Mouse (Mus musculus): ENCODE measurements at regions not wholly inside any gene's neighbourhood (a gene's known extent, or its start where the extent isn't known, plus 50 kb on each side); places are given as distances from the start of the nearest gene placed in this dataset.
A peak's percentile ranks its signal among the peaks of the same experiment; 100 is the strongest.

- WGBS = 77% methylated on average over 4 of the region's 4 CpGs
- Histone ChIP-seq H3K4me2 (ENCODE audit: low read depth, low read length, poor library complexity, severe bottlenecking) (no peak overlapping the region), H3K36me3 (ENCODE audit: insufficient read depth, low read length) (no peaks in the 10 kb centered on the region), H3K4me3 (ENCODE audit: low read depth, low read length) (no peak overlapping the region), H3K4me1 (ENCODE audit: insufficient read depth, low read length) (no peaks in the 10 kb centered on the region), H3K9ac (replicated peaks; ENCODE audit: low read length, poor library complexity, severe bottlenecking) (no peak overlapping the region), H3K27ac (ENCODE audit: low read depth, low read length) (no peak overlapping the region), H3K9me3 (ENCODE audit: low read length) (no peaks in the 10 kb centered on the region), H3K27me3 (ENCODE audit: insufficient read depth, low read length) (no peaks in the 10 kb centered on the region)
- ATAC-seq (ENCODE audit: low FRiP score) (no peak), DNase-seq (ENCODE audit: low spot score) (peak; percentile 20)
- TF ChIP-seq CTCF (IDR thresholded peaks at IDR 0.05) = no peak
Observed at GRCm38 (mm10) chr14:91658654-91659421, 2231.6 kb downstream of the Pcdh9 start.

DNA sequence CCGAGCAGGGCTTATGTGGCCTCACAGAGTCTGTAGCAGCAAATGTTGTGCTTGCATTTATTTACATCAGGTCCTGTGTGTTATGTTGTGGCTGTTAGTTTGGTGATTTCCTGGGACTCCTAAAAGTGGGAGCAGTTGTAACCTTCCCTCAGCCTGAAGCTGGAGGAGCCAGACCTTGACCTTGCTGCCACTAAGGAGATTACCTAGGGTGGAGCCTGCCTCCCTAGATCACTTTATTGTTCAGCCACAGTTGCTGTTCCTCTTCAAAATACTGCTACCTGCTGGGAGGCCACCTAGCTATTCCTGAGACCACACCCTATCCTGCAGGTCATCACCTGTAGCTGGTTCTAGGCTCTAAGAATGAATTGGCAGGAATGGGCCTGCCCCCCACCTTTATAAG lies 2234.5 kb downstream of the Pcdh9 start:
- Histone ChIP-seq H3K4me3 (ENCODE audit: low read depth, low read length) (no peak overlapping the region), H3K27ac (ENCODE audit: low read depth, low read length) (no peak overlapping the region), H3K9ac (replicated peaks; ENCODE audit: low read length, poor library complexity, severe bottlenecking) (no peak overlapping the region), H3K4me2 (ENCODE audit: low read depth, low read length, poor library complexity, severe bottlenecking) (no peak overlapping the region), H3K9me3 (ENCODE audit: low read length) (no peaks in the 10 kb centered on the region), H3K27me3 (ENCODE audit: insufficient read depth, low read length) (no peaks in the 10 kb centered on the region), H3K4me1 (ENCODE audit: insufficient read depth, low read length) (no peaks in the 10 kb centered on the region), H3K36me3 (ENCODE audit: insufficient read depth, low read length) (no peaks in the 10 kb centered on the region)
- DNase-seq (ENCODE audit: low spot score) (no peak), ATAC-seq (ENCODE audit: low FRiP score) (no peak)
- 88% methylated on average over 1 of the region's 1 CpGs for WGBS
- no peak for TF ChIP-seq CTCF (IDR thresholded peaks at IDR 0.05)

- no peaks in the 10 kb centered on the region for H3K9me3 ChIP-seq (ENCODE audit: low read length)
- TF ChIP-seq CTCF (IDR thresholded peaks at IDR 0.05) = no peak
- H3K36me3 ChIP-seq (ENCODE audit: insufficient read depth, low read length) = no peaks in the 10 kb centered on the region
- H3K9ac ChIP-seq (replicated peaks; ENCODE audit: low read length, poor library complexity, severe bottlenecking) = no peak overlapping the region
- no peak overlapping the region for H3K4me3 ChIP-seq (ENCODE audit: low read depth, low read length)
- no peak overlapping the region for H3K4me2 ChIP-seq (ENCODE audit: low read depth, low read length, poor library complexity, severe bottlenecking)
- no peaks in the 10 kb centered on the region for H3K4me1 ChIP-seq (ENCODE audit: insufficient read depth, low read length)
- WGBS = 79% methylated on average over 6 of the region's 6 CpGs
- DNase-seq (ENCODE audit: low spot score) = peak; percentile 2
- no peaks in the 10 kb centered on the region for H3K27me3 ChIP-seq (ENCODE audit: insufficient read depth, low read length)
- no peak for ATAC-seq (ENCODE audit: low FRiP score)
- H3K27ac ChIP-seq (ENCODE audit: low read depth, low read length) = no peak overlapping the region
Observed at GRCm38 (mm10) chr14:91630976-91631375, 2259.5 kb downstream of the Pcdh9 start.

GRCm38 (mm10) chr14:91614391-91614790 lies 2276.1 kb downstream of the Pcdh9 start:
- Histone ChIP-seq H3K4me3 (ENCODE audit: low read depth, low read length) (no peak overlapping the region), H3K9ac (replicated peaks; ENCODE audit: low read length, poor library complexity, severe bottlenecking) (no peak overlapping the region), H3K4me2 (ENCODE audit: low read depth, low read length, poor library complexity, severe bottlenecking) (no peak overlapping the region), H3K27me3 (ENCODE audit: insufficient read depth, low read length) (no peaks in the 10 kb centered on the region), H3K27ac (ENCODE audit: low read depth, low read length) (no peak overlapping the region), H3K36me3 (ENCODE audit: insufficient read depth, low read length) (no peaks in the 10 kb centered on the region), H3K4me1 (ENCODE audit: insufficient read depth, low read length) (no peaks in the 10 kb centered on the region), H3K9me3 (ENCODE audit: low read length) (no peaks in the 10 kb centered on the region)
- no peak for DNase-seq (ENCODE audit: low spot score)
- ATAC-seq (ENCODE audit: low FRiP score) = no peak
- no peak for TF ChIP-seq CTCF (IDR thresholded peaks at IDR 0.05)

DNA sequence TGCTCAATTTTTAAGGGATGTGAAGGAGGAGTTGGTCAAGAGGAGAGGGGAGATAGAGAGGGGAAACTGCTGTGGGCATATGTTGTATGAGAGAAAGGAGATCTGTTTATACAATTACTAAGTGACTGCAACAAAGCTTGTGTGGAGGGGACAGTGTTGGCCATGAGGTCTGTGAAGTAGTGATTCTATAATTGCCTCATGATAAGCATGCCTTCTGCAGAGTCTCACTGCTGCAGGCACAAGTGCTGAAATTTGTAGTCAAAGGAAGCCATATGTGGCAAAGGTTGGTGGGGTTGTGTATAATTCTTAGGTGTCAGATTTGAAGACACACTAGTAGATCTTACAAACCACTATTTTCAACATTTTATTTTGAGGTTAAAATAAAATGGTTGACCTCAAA lies 2285.9 kb downstream of the Pcdh9 start:
- TF ChIP-seq CTCF (IDR thresholded peaks at IDR 0.05) = no peak
- ATAC-seq (ENCODE audit: low FRiP score) = no peak
- Histone ChIP-seq H3K9ac (replicated peaks; ENCODE audit: low read length, poor library complexity, severe bottlenecking) (no peak overlapping the region), H3K4me1 (ENCODE audit: insufficient read depth, low read length) (no peaks in the 10 kb centered on the region), H3K4me3 (ENCODE audit: low read depth, low read length) (no peak overlapping the region), H3K9me3 (ENCODE audit: low read length) (no peaks in the 10 kb centered on the region), H3K27me3 (ENCODE audit: insufficient read depth, low read length) (no peaks in the 10 kb centered on the region), H3K27ac (ENCODE audit: low read depth, low read length) (no peak overlapping the region), H3K4me2 (ENCODE audit: low read depth, low read length, poor library complexity, severe bottlenecking) (no peak overlapping the region), H3K36me3 (ENCODE audit: insufficient read depth, low read length) (no peaks in the 10 kb centered on the region)
- DNase-seq (ENCODE audit: low spot score) = no peak

DNA sequence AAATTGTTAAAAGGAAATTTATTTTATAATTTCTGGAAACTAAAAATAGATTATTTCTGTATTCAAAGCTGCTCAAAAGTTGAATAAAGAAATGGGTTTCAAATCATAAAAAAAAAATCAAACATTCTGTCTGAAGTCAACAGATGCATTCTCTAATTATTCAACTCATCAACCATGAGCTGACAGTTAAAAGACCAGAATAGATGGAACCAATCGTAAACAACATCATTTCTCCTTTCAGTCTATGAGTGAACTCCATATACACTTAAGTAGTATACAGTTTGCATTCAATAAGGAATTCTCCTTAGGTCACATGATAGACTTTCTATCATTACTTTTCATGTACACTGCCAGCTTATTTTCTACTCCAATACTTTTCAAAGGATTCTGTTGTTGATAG lies 2308.0 kb downstream of the Pcdh9 start:
- H3K36me3 ChIP-seq (ENCODE audit: insufficient read depth, low read length) = no peaks in the 10 kb centered on the region
- TF ChIP-seq CTCF (IDR thresholded peaks at IDR 0.05) = no peak
- H3K9ac ChIP-seq (replicated peaks; ENCODE audit: low read length, poor library complexity, severe bottlenecking) = no peak overlapping the region
- H3K9me3 ChIP-seq (ENCODE audit: low read length) = peaks cover 3% of the 10 kb centered on the region; the same call in 1 of the 2 replicates
- ATAC-seq (ENCODE audit: low FRiP score) (no peak), DNase-seq (ENCODE audit: low spot score) (no peak)
- H3K4me2 ChIP-seq (ENCODE audit: low read depth, low read length, poor library complexity, severe bottlenecking) = no peak overlapping the region
- no peaks in the 10 kb centered on the region for H3K27me3 ChIP-seq (ENCODE audit: insufficient read depth, low read length)
- no peak overlapping the region for H3K4me3 ChIP-seq (ENCODE audit: low read depth, low read length)
- 70% methylated on average over 1 of the region's 1 CpGs for WGBS
- no peaks in the 10 kb centered on the region for H3K4me1 ChIP-seq (ENCODE audit: insufficient read depth, low read length)
- no peak overlapping the region for H3K27ac ChIP-seq (ENCODE audit: low read depth, low read length)

All from midbrain, postnatal 0 days (tissue).